Mouse (Mus musculus) v-Abl transformed pro-B cells (cell line): ENCODE results near the gene Ip6k1.

Experiments used
- in situ Hi-C, 2 experiments: fragments of 400-800 bp; cut with MboI; formaldehyde crosslinking; loops; one replicate each; pipeline ENCODE4 v1.15.1; 2025; ENCODE audit not compliant: unreplicated experiment in 2 of 2

The Ip6k1 gene

DNA sequence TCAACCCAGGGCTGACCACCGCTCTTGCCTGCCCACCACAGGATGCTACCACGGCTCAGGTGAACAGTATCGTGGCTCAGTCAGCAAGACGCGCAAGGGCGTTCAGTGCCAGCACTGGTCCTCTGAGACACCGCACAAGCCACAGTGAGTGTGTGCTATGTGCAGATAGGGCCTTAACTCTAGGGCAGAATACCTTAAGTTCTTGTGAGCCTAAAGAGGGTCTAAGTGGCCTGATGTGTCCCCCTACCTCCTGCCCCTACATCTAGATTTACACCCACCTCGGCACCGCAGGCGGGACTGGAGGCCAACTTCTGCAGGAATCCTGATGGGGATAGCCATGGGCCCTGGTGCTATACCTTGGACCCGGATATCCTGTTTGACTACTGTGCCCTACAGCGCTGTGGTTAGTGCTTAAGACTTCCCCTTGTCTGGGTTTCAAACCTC lies 80.7 kb downstream of the Ip6k1 start, which contains the start of gene Rnf123:
TSS of gene Rnf123 (minus strand) at position 359 of the 444 bp plus-strand sequence.
- in situ Hi-C loops: no loop called here

DNA sequence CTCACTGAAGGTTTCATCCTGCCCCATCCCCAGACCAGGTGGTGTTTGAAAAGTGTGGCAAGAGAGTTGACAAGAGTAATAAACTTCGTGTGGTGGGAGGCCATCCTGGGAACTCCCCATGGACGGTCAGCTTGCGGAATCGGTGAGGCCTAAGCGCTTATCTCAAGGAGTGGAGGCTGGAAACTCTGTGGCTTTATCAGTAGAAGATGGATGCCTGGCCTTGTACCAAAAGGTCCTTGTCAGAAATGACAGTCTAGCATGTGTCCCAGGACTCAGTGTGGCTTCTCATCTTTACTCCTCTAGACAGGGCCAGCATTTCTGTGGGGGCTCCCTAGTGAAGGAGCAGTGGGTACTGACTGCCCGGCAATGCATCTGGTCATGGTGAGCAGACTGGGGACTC lies 81.3 kb downstream of the Ip6k1 start:
- in situ Hi-C loops: no loop called here

DNA sequence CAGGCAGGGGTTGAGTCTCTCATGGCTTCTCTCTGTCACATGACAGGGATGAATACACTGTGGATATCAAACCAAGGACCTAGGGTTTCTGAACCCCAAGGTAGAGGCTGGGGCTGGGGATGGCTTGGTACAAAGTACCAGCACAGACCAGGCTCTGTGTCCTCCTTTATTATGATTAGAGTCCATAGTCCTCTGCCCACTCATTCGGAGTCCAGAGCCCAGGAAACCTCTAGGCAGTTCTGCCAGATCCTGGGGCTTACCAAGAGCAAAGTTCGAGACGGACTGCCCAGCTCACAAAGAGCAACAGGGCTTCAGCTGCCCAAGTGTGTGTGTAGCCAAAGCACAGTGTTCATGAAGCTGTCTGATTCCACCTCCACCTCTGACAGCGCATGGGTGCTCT lies 83.0 kb downstream of the Ip6k1 start:
- in situ Hi-C loops: no loop called here

DNA sequence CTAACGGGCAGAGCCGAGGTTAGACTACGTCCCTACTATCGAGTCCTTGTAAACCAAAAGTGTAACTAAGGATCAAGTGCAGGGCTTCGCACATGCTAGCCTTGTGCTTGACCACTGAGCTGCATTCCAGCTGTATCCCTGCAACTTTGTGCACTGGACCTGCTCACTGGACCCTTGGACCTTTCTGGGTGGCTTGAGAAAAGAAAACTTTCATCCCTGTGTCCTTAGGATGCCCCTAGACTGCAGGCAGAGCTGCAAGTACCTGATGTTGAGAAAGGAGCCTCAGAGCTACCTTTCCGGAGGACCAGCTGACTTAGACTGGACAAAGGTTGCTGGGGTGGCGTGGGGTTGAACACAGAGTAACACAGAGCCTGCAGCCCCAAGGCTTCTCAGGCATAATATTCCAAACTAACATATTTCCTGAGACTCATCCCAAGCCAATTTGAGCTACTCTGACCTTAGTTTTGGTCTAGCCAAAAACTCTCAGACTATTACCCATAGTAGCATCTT lies 88.4 kb downstream of the Ip6k1 start:
- in situ Hi-C loops: no loop called here

DNA sequence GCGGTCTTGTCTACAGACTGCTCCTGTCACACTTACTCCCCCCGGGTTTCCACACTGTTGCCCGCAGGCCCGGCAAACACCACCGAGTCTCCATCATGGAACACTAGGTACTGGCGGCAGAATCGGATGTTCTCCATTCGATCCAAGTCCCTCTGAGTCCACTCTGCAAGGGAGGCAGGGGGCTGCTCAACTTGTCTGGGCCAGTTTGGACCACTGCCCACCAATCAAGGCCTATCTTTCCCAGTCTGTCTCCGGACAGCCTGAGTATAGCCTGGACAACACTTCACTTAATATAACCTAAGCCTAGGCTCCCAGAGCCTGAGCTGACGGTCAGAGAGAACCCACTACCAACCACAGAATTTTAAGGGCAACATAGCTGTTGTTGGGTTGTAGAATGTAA lies 91.3 kb downstream of the Ip6k1 start:
- in situ Hi-C loops: no loop called here

DNA sequence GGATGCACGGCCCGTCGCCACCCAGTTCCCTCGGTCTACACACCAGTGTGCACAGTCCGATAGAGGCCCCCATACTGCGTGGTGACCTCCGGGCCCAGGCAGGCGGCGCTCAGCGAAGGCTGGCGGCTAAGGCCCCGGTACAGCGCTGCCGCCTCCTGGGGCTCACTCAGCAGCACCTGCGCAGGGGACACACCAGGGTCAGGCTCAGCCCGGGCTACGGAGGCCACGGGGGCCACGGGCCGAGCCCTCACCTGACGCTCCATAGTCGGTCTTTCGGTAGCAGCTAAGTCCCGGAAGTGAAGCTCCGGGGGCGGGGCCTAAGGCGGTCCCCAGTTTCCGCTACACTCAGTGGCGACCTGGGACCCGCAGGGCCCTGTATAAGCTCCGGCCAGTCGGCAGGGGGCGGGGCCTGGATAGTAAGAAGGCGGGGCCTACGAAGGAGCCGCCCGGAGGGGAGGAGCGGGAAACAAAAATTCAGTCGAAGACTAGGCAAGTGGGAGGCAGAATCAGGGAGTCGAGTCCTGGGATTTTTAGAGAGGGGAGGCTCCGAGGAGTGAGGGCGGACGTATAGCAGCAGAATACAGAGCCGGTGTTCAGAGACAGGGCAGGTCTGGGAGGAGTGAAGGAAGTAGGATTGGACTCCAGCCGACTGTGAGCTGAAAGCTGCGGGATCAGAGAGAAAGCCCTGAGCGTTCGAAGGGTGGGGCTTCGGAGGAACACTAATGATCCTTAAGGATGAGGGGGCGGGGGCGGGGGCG lies 92.1 kb downstream of the Ip6k1 start, which contains the start of gene Apeh:
TSS of gene Apeh (minus strand) at position 423 of the 758 bp plus-strand sequence.
- in situ Hi-C loops: no loop called here

DNA sequence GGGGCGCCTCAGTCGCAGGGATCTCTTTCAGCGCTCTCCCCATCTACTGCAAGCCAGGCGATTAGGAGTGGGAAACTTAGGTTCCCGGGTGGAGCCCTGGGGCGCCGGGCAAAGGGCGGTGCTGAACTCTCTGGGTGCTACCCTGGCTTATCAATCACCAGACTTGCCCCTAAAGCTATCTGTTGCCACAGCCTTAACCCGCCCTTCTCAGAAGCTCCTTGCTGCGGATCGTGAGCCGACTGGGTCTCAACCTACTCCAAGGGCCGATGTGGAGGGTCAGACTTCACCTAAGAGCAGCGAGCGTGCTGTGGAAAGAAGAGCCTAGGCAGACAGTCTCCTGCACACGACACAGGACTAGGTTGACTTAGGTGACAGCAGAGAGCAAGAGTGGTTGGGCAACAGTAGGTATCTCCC lies 92.7 kb downstream of the Ip6k1 start:
- in situ Hi-C loops: loop anchor here (5.0 kb wide), 4 partner anchors 37 to 182 kb away; no protein-coding TSS in a partner anchor

DNA sequence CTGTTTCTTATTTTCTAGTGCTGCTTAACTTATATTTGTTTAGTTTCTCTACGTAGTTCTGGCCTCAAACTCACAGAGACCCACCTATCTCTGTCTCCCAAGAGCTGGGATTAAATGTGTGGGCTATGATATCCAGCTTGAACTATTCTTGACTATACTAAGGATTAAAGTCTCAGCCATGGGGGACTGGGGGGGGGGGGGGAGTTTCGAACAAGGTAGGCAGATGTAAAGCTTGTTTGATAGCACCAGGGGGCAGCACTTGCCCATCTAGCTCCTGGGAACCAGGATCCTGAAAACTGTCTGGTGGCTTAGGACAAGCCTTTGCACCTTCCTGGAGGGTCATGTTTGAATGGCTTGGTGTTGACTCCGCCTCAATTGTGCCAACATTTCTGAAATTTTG lies 93.2 kb downstream of the Ip6k1 start:
- in situ Hi-C loops: loop anchor here (5.0 kb wide), 4 partner anchors 37 to 182 kb away; no protein-coding TSS in a partner anchor

DNA sequence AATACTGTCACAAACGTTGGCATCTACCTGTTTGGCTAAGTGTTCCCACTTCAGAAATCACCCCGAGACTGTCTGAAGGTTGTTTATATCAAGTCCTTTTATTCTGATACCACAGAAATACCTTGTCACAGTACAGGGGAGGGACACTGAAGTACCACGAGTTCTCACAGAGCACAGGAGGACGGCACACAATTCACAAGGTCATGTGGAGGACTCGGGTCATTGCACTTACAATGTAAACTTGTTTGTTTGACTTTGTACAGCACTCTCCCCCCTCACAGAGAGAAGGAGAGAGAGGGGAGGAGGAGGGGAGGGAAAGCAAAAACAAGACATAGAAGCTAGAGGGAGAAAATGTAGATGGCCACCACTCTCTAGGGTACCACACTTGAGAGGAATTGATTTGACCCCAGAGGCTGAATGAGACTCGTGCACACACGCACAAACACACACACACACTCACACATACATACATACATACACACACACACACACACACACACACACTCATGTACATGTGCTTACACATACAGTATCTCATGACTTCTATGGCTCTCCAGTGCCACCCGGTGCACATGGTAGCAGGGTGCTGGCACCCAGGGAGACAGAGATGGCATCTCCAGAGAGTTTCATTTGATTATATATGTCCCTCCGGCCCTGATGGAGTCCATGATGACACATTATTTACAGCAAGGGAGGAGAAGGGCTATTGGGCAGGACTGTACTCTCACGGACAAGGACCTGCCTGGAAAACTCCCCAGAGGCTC lies 93.8 kb downstream of the Ip6k1 start:
- in situ Hi-C loops: loop anchor here (5.0 kb wide), 4 partner anchors 36 to 181 kb away; no protein-coding TSS in a partner anchor
